Mouse (Mus musculus) intestine, postnatal 0 days (tissue): ENCODE data around the gene Emc9. TPM values are rescaled to one million over a fixed set of nuclear protein-coding genes. Genes with fewer than 3 reads are reported as not detected.

ENCODE experiments used
- ATAC-seq: fragments of 200-750 bp; cut with Nextera tagmentation; 2 replicates; pipeline ENCODE4 v1.8.0; 2017; ENCODE audit warnings: mild to moderate bottlenecking, moderate TSS enrichment, moderate library complexity
- H3K27ac ChIP-seq: fragments of 300-500 bp; sonication (generic); 2 replicates; pipeline ENCODE4 v1.5.1; 2014; ENCODE audit warnings: mild to moderate bottlenecking, low read depth, low read length, moderate library complexity
- H3K27me3 ChIP-seq: fragments of 300-500 bp; sonication (generic); replicated peaks from 2 replicates; pipeline ENCODE4 v1.6.1; 2014; ENCODE audit warnings: low read length, mixed read lengths; ENCODE audit not compliant: control insufficient read depth, insufficient read depth
- H3K36me3 ChIP-seq: fragments of 300-500 bp; sonication (generic); 2 replicates; pipeline ENCODE4 v1.6.1; 2014; ENCODE audit warnings: mild to moderate bottlenecking, moderate library complexity; ENCODE audit not compliant: control insufficient read depth, insufficient read depth
- H3K4me1 ChIP-seq: fragments of 300-500 bp; sonication (generic); replicated peaks from 2 replicates; pipeline ENCODE4 v1.6.1; 2014; ENCODE audit warnings: antibody characterized with exemption, low read length, mixed read lengths; ENCODE audit not compliant: control insufficient read depth, insufficient read depth
- H3K4me2 ChIP-seq: fragments of 300-500 bp; sonication (generic); replicated peaks from 2 replicates; pipeline ENCODE4 v1.6.1; 2014; ENCODE audit warnings: low read depth, mild to moderate bottlenecking, moderate library complexity
- H3K4me3 ChIP-seq: fragments of 300-500 bp; sonication (generic); 2 replicates; pipeline ENCODE4 v1.5.1; 2014; ENCODE audit warnings: low read depth, low read length
- H3K9ac ChIP-seq: fragments of 300-500 bp; sonication (generic); 2 replicates; pipeline ENCODE4 v1.6.1; 2014; ENCODE audit warnings: mild to moderate bottlenecking, low read depth, low read length
- H3K9me3 ChIP-seq: fragments of 300-500 bp; sonication (generic); 2 replicates; pipeline ENCODE4 v1.6.1; 2016; ENCODE audit warnings: mixed run types; ENCODE audit not compliant: control insufficient read depth
- CTCF ChIP-seq: sonication (generic); IDR thresholded peaks from 2 replicates; pipeline ENCODE4 v1.5.1; 2016; ENCODE audit warnings: low read depth, mild to moderate bottlenecking, control low read depth, antibody characterized with exemption, moderate library complexity
- WGBS: fragments of 180-500 bp; shearing (Covaris S2); extraction: QIAGEN DNeasy Blood & Tissue Kit; methylation state at CpG from one replicate; pipeline ENCODE4 v1.1.7; 2014; 5-methylcytosine and 5-hydroxymethylcytosine counted together
- polyA plus RNA-seq: library from polyadenylated mRNA; unstranded; fragments of >200 nt; fragmentation: Nextera tagmentation; extraction: Ambion mirVana; gene quantifications from 2 replicates; pipeline ENCODE4 v1.2.1, GENCODE M21; 2015

Gene Emc9
- polyA plus RNA-seq, 1 experiment from 2014 or later = 21.6 TPM

- Histone ChIP-seq H3K36me3 (no peaks in the 10 kb centered on the region), H3K27me3 (no peaks in the 10 kb centered on the region), H3K9me3 (no peaks in the 10 kb centered on the region), H3K4me1 (0 out of 2 replicates have a peak, but pooled peaks cover 4% of the 10 kb centered on the region), H3K9ac (no peak overlapping the region), H3K27ac (no peak overlapping the region), H3K4me2 (no peak overlapping the region), H3K4me3 (no peak overlapping the region)
- 75% methylated on average over 2 of the region's 2 CpGs for WGBS
- TF ChIP-seq CTCF = no peak
- no peak for ATAC-seq
Measured at GRCm38 (mm10) chr14:55616844-55617243, 31.7 kb upstream of the Emc9 start.

DNA sequence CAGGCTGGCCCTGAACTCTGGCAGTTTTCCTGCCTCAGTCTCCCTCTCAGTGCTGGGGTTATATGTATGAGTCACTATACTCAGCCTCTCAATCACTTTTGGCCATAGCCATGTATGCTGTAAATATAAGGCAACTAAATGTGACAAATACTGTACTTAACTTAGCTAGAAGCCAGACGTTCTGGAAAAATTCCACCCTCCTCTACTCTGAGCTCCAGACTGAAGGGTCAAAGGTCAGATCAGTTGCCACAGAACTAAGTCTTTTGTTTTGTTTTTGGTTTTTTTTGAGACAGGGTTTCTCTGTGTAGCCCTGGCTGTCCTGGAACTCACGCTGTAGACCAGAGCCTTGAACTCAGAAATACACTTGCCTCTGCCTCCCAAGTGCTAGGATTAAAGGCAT, 30.8 kb upstream of the Emc9 start:
- WGBS = 41% methylated on average over 2 of the region's 2 CpGs
- H3K4me1 ChIP-seq = 0 out of 2 replicates have a peak, but pooled peaks cover 4% of the 10 kb centered on the region
- no peaks in the 10 kb centered on the region for H3K27me3 ChIP-seq
- no peak overlapping the region for H3K4me2 ChIP-seq
- no peak overlapping the region for H3K4me3 ChIP-seq
- H3K27ac ChIP-seq = no peak overlapping the region
- TF ChIP-seq CTCF = no peak
- no peak for ATAC-seq
- no peaks in the 10 kb centered on the region for H3K36me3 ChIP-seq
- no peak overlapping the region for H3K9ac ChIP-seq
- no peaks in the 10 kb centered on the region for H3K9me3 ChIP-seq

DNA sequence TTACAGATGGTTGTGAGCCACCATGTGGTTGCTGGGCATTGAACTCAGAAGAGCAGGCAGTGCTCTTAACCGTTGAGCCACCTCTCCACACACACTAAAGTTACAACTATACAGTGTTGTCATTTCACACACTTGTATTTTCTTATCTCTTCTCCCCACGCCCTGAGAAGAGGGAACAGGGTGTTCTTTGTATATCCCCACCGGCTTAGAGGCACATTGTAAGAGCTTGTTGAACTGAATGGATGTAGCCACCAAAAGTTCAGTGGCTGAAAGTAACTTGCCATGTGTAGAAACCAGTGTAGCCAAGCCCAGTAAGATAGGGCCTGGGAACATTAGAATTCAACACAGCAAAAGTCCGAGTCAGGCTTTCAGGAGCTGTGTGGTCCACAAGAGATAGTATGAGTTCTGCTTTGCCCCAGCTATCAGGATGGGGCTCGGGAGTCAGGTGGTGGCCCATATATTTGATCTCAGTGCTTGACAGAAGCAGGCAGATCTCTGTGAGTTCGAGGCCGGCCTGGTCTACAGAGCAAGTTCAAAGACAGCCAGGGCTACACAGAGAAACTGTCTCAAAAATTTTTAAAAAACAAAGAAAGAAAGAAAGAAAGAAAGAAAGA, 29.6 kb upstream of the Emc9 start:
- TF ChIP-seq CTCF = no peak
- 64% methylated on average over 7 of the region's 7 CpGs for WGBS
- H3K27me3 ChIP-seq = no peaks in the 10 kb centered on the region
- H3K4me1 ChIP-seq = 0 out of 2 replicates have a peak, but pooled peaks cover 4% of the 10 kb centered on the region
- H3K9me3 ChIP-seq = no peaks in the 10 kb centered on the region
- no peak overlapping the region for H3K27ac ChIP-seq
- H3K4me2 ChIP-seq = no peak overlapping the region
- no peak overlapping the region for H3K9ac ChIP-seq
- peaks cover 6% of the 10 kb centered on the region for H3K36me3 ChIP-seq
- ATAC-seq = peak; percentile 41; the same call in 1 of the 2 replicates
- no peak overlapping the region for H3K4me3 ChIP-seq

DNA sequence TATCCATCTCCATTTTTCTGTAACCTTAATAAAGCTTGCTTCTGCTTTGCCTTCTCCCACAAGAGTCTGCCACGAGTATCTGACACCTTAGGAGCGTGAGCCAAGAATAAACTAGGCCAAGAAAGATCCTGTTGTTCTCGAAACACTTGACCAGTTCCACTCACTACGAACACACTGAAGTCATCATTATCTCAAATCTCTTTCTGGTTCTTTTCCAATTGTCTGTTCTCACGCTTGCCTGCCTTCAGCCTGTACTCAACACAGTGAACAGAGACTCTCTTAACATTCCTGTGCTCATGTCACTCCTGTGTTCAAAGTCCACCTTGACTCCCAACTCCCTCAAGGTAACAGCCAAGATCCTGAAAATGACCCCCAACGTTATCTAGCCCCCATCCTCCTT, 28.2 kb upstream of the Emc9 start:
- Histone ChIP-seq H3K27ac (peak overlapping the region; percentile 35; the same call in 1 of the 2 replicates), H3K27me3 (no peaks in the 10 kb centered on the region), H3K9ac (no peak overlapping the region), H3K36me3 (peaks cover 18% of the 10 kb centered on the region), H3K4me3 (no peak overlapping the region), H3K4me2 (no peak overlapping the region), H3K9me3 (no peaks in the 10 kb centered on the region), H3K4me1 (0 out of 2 replicates have a peak, but pooled peaks cover 4% of the 10 kb centered on the region)
- WGBS = 52% methylated on average over 6 of the region's 6 CpGs
- TF ChIP-seq CTCF = no peak
- no peak for ATAC-seq

GRCm38 (mm10) chr14:55608339-55608738, 23.2 kb upstream of the Emc9 start:
- H3K27ac ChIP-seq = peak overlapping the region; percentile 64; the same call in 1 of the 2 replicates
- no peaks in the 10 kb centered on the region for H3K27me3 ChIP-seq
- 92% methylated on average over 6 of the region's 6 CpGs for WGBS
- TF ChIP-seq CTCF = no peak
- H3K36me3 ChIP-seq = peaks cover 47% of the 10 kb centered on the region
- H3K9ac ChIP-seq = no peak overlapping the region
- H3K4me2 ChIP-seq = no peak overlapping the region
- 0 out of 2 replicates have a peak, but pooled peaks cover 11% of the 10 kb centered on the region for H3K4me1 ChIP-seq
- no peaks in the 10 kb centered on the region for H3K9me3 ChIP-seq
- ATAC-seq = no peak
- H3K4me3 ChIP-seq = no peak overlapping the region

GRCm38 (mm10) chr14:55605743-55606459, 20.8 kb upstream of the Emc9 start:
- H3K36me3 ChIP-seq = peaks cover 72% of the 10 kb centered on the region
- H3K4me1 ChIP-seq = 0 out of 2 replicates have a peak, but pooled peaks cover 11% of the 10 kb centered on the region
- peak; percentile 31 for ATAC-seq
- H3K4me3 ChIP-seq = no peak overlapping the region
- TF ChIP-seq CTCF = no peak
- no peaks in the 10 kb centered on the region for H3K27me3 ChIP-seq
- H3K9ac ChIP-seq = no peak overlapping the region
- H3K27ac ChIP-seq = peak overlapping the region; percentile 85
- 87% methylated on average over 16 of the region's 16 CpGs for WGBS
- peak overlapping the region; percentile 35 for H3K4me2 ChIP-seq
- H3K9me3 ChIP-seq = no peaks in the 10 kb centered on the region
